Mouse (Mus musculus) spleen, adult 12 weeks (tissue): ENCODE results near the gene Ulk3.
A peak's percentile ranks its signal among the peaks of the same experiment; 100 is the strongest.

ENCODE experiments used
- DNase-seq: peaks from one replicate; pipeline ENCODE4 v3.0.0; 2022; ENCODE audit warnings: low spot score

Gene Ulk3

DNA sequence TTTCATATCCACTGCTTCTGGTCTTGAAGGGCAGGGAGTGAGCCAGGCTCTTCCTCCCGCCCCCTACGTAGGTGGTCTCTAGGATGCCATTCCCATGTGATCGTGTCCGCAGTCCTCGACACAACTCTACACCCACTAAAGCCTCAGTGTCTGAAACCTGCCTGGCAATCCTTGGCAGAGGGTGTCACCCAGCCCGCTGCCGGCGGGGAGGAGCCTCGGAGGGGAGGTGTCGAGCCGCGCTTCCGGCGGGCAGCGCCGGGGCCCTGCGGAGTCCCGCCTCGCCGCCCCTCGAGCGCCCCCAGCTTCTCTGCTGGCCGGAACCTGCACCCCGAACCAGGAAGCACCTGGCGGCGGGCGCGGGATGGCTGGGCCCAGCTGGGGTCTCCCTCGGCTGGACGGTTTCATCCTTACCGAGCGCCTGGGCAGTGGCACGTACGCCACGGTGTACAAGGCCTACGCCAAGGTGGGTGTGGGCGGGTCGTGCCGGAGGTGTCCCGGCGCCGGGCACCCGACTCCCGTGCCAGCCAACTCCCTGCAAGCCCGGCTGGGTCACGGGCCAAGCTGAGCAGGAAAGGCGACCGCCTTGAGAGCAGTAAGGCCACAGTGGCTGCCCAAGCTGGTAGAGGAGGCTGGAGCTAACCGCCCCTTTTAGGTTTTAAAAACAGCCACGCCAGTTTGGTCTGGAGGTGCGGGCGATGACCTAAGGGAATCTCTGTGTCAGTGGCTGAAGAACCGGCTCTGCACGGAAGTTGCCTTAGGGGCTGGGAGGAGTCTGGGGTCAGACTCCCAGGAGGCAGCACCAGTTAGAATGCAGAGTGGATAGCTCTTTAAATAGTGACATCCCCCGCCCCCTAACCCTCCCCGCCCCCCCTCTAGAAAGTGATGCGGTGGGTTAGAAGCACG is at the start of gene Ulk3:
Gene Ulk3, plus strand, starts transcription at position 229 of the 903 bp plus-strand sequence.
- peak; percentile 74 for DNase-seq

DNA sequence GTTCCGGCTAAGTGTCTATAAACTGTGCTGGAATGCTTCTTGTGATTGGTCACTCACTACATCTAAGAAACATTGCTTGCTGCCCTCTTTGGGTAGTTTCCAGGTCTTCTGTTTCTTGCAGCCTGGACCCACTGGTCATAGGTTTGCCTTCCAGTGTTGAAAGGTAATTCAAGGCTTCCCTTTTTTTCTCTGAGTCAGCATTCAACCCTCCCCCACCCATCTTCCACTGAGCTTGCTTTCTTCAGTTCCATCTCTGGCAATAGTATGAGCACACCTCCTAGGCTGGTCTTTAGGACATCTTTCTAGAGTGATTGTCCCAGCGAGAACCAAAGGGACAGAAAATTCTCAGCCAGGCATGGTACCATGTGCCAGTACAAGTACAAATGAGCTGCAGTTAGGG is 49.7 kb upstream of the Ulk3 start:
- DNase-seq = no peak

GRCm38 (mm10) chr9:57541312-57541711 is 47.9 kb upstream of the Ulk3 start:
- no peak for DNase-seq

- no peak for DNase-seq
Observed at GRCm38 (mm10) chr9:57543951-57544350, 45.3 kb upstream of the Ulk3 start.

DNA sequence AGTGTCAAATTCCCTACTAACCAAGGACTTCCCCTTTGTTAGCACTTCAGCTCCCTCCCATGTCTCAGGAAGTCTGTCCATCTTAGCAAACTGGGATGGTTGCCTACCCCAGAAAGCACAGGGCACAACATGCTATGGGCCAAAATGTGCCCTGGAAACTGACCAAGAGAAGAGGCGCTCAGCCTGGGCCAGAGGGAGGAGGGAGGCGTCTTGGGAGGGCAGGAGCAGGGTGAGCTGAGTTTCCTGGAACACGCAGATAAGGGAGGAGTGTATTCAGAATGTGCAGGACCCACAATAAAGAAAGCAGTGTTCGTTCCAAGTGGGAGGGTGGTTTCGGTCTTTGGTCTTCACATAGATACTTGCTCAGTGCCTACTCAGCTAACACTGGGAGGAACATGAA is 42.0 kb upstream of the Ulk3 start:
- DNase-seq = no peak

GRCm38 (mm10) chr9:57547869-57548268 is 41.4 kb upstream of the Ulk3 start:
- DNase-seq = no peak

- DNase-seq = no peak
Observed at GRCm38 (mm10) chr9:57549186-57549585, 40.1 kb upstream of the Ulk3 start.

GRCm38 (mm10) chr9:57550126-57550862 is 39.0 kb upstream of the Ulk3 start:
- DNase-seq = no peak

GRCm38 (mm10) chr9:57552139-57552887 is 36.9 kb upstream of the Ulk3 start, which contains the start of gene Mpi:
Gene Mpi (minus strand): TSS chr9:57552763.
- no peak for DNase-seq

DNA sequence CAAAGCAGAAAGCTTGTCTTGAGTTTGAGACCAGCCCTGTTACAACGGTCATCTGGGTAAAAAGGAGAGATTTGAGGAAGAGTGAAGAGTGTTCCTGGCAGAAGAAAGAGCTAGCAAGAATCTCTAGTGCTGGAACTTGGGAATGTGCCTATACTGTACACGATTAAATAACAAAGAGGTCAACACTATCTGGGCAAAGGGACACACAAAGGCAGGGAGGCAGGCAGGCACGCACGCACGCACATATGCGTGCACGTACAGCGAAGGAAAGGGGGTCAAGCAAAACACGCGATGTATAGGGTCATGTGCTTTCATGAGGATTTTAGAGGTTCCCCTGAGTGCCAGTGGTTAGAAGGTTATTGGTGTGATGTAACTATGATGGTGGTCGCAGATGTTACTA is 36.1 kb upstream of the Ulk3 start:
- no peak for DNase-seq

- no peak for DNase-seq
Observed at GRCm38 (mm10) chr9:57554753-57555152, 34.5 kb upstream of the Ulk3 start.

DNA sequence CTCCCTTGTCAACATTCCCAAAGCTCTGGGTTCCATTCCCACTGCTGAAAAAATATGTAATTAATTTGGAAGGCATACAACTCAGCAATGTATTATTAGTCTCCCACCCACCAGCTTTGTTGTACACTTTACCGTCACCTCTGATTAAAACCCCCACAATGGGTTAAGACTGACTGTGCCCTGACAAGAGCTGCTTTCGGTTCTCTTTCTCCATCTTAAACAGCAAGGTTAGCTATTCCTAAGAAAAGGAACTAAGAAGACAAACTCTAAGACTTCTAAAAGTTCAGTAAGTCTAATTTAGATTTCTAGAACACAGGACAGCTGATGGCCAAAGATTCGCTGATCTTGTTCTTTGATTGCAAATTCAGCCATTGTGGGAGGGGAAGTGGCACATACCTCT is 32.0 kb upstream of the Ulk3 start:
- no peak for DNase-seq

DNA sequence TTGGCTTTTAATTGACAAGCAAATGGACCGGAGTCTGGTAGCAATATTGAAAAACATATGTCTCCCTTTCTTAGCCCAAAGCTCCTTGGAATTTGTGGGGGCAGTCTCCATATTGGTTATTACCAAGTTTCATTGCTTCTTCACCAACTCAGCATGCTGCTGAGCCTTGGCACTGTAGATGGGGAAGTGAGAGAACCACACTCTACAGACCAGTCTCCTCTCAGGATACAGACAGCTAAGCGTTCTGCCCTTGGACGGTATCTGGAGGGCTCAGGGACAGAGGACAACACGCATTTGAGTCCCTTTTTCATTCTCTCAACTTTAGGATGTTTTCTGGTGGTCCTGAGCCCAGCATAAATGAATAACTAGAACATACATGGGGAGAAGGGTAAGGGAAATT is 30.6 kb upstream of the Ulk3 start:
- DNase-seq = no peak

DNA sequence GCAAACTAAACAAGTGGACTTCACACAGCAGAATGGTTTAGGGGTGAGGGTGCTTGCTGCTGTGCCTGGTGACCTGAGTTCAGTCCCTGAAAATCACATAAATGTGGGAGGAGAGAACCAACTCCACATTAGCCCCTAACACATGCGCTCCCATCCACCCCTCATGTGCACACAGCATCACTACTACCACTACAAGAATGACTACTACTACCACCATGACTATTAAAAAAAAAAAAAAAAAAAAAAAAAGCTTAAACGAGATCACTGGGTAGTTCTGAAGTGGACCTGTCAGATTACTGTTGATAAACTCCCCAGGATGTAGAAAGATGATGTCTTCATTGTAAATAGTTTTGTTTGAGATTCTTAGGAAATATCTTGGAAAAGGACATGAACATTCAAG is 29.7 kb upstream of the Ulk3 start:
- no peak for DNase-seq

DNA sequence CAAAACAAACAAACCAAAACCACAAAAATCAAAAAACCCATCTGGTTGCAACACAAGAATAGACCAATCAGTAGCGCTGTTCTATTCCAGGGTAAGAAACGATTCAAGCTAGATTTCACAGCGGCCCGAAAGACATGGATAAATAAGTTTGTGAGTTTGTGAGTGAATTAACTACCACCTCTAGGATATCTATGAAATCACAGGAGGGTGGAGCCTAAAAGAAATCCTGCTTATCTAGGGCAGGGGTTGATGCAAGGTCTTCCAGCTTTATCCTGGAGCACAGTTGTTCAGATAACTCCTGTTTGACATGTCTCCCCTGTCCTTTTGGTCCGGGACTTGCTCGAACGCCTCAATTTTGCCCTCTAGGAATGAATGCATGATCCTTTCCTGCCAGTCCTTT is 29.0 kb upstream of the Ulk3 start:
- DNase-seq = no peak

DNA sequence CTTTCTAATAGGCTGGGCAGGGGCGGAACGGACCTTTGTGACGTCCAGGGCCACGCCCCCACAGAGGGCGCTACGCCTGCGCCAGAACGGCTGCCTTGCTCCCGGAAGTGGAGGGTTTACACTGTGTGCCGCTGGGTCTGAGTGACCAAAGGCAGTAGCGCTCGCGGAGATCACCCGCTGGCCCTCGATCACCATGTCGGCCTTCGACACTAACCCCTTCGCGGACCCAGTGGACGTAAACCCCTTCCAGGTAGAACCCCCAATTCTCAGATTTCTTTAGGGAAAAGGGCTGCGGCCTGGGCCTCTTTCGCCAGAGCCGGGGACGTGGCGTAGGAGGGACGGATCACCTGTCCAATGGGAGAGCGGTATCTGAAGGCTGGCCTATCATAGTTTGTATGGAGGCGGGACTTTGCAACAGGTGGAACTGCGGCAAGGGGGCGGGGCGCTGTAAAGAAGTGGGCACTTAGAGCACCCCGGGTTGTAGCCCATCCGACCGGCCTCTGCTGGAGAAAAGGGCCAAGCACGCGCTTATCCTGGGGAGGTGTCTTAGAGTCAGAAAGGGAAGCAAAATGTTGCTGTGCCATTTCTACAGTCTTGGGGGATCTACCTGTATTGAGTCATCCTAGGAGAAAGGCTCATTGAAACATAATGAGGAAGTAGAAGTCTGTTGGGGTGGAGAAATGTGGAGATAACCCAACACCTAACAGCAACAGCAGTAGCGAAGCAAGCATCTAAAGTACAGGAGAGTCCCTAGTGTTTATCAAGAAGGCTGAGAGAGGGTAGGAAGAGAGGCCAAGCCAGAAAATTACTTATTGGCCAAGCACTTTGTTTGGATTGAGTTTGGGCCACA is 28.2 kb upstream of the Ulk3 start, which contains the start of gene Scamp2:
Gene Scamp2, plus strand, starts transcription at position 83 of the 850 bp plus-strand sequence.
- DNase-seq = peak; percentile 93

DNA sequence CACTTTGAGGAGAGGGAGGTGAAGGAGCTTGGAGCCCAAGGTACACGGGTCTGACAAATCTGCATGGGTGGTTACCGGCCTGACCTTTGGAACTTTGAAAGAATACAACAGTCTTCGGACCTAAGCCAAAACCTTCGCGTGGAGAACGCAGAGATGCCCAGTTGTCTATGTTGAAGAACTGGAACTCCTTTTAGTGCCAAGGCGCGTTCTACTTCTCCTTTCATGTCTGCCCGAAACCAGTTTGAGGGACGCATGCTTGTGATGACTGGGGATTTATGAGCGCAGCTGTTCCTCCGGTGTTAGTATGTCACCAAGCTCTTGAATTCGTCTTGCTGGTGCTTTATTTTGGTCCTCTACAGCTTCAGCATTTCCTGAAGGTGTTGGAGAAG is 27.5 kb upstream of the Ulk3 start:
- no peak for DNase-seq

DNA sequence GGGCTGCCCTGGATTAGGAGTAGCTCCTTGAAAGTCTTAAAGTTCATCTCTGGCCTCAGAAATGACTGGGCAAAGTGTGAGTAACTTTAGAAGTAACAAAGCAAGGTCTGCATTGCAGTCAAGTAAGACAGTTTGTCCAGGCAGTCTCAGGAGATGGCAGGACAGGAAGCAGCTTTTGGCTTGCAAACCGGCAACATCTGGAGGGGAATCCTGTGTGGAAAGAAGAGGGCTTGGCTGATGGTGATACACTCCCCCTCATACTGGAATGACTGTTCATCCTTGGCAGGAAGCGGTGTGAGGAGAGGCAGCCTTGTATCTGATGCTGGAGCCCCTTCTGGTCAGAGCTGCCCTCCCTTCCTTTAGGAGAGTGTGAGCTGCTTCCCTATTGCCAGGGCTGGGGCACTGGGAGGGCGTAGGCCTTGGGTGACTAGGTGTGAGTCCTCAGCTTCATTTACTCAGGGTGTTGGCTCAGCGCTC is 26.3 kb upstream of the Ulk3 start:
- no peak for DNase-seq

DNA sequence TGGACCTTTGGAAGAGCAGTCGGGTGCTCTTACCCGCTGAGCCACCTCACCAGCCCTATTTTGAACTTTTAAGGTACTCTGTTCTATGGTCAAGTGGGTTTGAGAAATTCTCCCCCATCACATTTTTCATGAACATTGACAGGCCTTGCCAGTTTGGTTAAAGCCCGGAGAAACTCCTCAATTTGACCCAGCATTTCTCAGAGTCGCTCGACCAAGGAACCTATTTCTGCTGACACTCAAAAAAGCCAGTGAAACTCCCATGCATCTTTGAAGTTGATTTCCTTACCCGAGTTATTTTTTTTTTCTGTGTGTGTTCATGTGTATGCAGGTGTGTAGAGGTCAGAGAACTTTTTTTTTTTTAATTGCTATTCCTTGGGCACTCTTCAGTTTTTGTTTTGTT is 24.6 kb upstream of the Ulk3 start:
- no peak for DNase-seq

DNA sequence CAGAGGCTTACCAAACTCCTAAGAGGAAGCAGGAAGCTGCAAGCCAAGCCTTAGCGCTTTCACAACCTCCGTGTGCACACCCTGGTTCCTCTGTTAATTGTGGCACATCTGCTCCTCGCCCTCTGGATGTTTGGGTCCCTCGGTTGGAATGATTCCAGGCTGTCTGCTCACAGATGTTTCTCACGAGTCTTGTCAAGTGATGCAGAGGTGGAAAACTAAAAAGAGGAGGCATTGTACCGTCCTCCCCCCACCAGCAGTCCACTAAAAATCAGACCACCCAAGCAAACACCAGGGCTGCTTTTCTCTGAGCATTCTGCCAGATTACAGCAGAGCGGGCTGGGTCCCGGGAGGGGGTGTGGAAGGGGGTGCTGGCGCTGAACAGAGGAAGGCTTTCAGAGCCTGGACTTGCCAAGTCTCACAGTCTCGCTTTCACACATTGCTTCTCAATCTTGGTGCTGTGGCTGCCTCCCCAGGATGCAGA is 23.5 kb upstream of the Ulk3 start:
- no peak for DNase-seq

DNA sequence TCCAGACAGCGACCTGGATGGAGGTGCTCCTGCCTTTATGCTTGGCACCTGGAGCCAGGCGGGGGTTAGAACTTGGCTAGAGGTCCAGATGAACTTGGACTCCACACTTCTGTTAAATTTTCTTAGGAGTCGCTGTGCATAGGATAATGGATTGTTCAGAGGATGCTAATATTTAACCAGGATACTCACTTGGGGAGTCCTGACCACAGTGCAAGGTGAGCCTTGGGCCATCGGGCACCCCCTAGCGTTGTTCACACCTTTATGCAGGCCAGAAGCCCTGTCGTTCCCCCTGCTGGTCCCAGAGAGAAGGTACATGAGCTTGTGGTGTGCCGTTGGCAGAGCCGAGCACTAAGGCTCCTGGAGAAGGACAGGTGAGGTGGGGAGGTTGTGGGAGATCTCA is 22.4 kb upstream of the Ulk3 start:
- DNase-seq = no peak
